Mouse (Mus musculus) mouse embryonic stem cell (cell line): ENCODE results near the gene Col3a1.

Source experiments
- in situ Hi-C, 2 experiments: fragments of 300-500 bp; cut with MboI; formaldehyde crosslinking; loops; 1 replicate in 1 of 2; 3 replicates in 1 of 2; pipeline ENCODE4 v1.14.3; 2019 to 2020; ENCODE audit warnings: low sequenced_read_pairs in 2 of 2, low pct_unique_long_range_greater_than_20kb in 1 of 2, mixed read lengths in 1 of 2; ENCODE audit not compliant: unreplicated experiment in 1 of 2

Col3a1 gene

DNA sequence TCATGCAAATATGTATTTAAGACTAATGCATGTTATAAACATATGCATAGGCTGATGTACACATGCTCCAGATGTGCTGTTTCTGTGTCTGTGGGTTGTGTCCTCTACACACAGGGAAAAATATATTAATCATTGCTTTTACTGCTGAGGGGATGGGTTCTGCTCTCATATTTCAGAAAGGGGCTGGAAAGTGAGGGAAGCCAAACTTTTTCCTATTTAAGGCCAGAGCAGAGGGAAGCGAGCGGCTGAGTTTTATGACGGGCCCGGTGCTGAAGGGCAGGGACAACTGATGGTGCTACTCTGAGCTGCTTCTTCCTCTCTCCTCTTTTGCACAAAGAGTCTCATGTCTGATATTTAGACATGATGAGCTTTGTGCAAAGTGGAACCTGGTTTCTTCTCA, at the start of gene Col3a1:
TSS of gene Col3a1 (plus strand) at position 151 of the 400 bp plus-strand sequence.
- in situ Hi-C loops: no loop called here

DNA sequence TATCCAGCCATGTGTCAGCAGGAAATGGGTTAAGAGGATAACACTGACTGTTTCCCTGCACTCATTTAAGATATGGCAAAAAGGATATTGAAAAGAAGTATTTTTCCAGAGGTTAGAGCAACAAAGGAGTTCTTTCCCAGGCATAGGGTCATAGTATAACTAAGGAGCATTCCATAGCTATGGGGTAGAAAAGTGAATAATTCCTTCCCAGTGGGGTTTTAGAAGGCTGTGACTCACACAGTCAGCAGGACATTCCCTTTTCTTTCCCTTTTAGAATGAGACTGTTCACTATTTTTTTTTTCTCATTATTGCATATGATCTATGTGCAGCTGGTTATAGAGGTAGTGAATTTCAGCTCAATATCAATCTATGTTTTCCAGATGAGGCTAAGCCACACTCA, 41.9 kb upstream of the Col3a1 start:
- in situ Hi-C loops: no loop called here

DNA sequence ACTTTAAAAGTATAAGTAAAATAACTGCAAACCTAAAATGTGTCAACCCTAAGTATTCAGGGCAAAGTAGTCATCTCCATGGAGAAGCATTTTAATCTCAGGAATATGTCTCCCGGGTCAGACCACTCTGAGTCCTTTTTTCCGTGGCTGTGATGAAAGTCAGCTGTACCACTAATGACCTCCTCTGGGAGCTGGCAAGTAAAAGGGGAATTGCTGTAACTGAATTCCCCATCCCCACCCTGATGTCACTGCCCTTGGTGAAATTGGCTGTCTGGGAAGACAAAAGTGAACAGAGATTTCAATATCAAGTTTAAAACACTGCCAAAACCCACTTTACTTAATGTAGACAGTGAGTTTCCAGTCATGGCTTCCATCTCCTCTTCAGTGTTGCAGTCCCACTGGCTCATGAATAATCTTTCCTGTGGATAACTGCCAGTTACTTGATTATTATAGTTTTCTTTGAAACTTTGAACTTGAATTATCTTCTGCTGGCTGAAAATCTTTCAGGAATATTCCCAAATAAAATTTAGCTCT, 35.3 kb upstream of the Col3a1 start:
- in situ Hi-C loops: loop anchor here in 1 of 2 experiments (25.0 kb wide), 1 partner anchor 514 kb away; no protein-coding TSS in a partner anchor

DNA sequence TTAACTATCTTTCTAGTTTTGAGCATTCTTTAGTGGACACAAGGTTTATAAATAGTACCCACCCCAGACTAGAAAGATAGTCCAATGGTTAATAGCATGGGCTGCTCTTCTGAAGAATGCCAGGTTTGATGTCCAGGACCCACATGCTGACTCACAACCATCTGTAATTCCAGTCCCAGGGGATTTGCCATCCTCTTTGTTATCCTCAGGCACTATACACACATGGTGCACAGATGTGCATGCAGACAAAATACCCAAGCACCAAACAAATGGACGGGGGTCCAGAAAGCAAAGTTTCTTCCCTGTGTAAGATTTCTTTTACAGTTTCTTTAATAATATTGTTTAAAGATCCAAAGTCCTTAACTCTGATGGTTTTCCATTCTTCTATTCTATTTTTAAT, 23.4 kb upstream of the Col3a1 start:
- in situ Hi-C loops: loop anchor here in 1 of 2 experiments (25.0 kb wide), 1 partner anchor 526 kb away; no protein-coding TSS in a partner anchor

DNA sequence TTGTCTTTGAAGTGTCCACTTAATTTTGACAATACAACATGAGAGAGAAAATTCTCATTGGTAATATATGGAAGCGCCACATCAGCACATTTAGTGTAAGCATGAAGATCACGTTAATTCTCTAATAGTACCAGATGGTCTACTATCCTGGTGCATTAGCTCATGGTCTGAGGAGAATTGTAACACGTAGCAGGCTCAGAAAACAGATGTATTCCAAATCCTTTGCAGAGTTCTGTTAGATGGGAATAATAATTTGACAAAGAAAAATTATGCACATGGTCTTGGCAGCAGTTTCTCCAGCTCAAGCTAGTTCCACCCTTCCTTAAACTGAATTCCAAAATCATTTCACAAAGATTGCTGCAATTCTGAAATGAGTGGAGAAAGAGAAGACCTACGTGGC, 21.3 kb upstream of the Col3a1 start:
- in situ Hi-C loops: loop anchor here in 1 of 2 experiments (25.0 kb wide), 1 partner anchor 528 kb away; no protein-coding TSS in a partner anchor

DNA sequence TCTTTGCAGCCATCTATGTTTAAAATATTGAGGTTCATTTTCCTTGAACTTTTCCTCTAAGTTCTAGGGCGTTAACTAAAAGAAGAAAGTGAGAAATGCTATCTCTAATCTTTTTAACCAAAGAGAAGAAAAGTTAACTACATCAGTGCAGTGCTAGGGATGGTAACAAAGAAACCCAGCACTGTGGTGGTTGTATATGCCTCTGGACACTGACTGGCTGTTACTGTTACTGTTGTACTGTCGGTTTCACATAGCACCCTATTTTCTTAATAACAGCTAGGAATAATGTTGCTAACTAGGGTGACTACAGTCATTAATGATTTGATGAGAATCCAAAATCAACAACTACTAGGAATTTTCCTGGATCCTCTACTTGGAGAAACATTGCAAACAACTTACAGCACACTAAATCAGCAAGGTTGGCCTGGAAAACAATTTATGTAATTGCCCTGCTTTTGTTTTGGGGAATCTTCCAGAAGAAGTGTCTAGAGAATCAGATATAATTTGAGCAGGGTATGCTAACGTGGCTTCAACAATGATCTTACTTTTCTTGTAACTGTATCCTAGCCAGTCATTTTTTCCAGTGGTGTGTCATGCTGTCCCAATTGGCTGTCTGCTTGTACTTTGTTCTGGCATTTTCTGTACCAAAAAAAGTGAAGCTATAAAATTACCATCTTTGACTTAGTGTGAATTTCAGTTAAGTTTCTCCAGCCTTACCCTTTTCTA, 11.8 kb upstream of the Col3a1 start:
- in situ Hi-C loops: loop anchor here in 1 of 2 experiments (25.0 kb wide), 1 partner anchor 537 kb away; no protein-coding TSS in a partner anchor

DNA sequence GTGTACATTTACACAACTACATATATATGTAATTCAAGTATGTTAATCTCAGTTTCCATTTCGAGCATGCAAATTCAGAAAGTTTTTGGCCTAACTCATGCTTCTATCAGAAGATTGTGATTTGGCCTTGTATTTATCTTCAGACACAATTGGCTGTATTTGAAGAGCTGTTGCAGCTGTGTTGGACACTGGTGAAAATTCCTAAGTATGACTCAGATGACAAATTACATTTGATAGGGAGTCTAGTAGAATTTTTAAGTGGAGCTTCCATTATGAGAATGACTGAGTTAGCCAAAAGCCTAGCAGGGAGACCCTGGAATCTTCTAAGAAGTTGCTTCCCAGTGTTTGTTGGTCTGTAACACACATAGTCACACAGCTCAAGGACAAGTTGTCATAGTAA, 7.1 kb upstream of the Col3a1 start:
- in situ Hi-C loops: no loop called here

DNA sequence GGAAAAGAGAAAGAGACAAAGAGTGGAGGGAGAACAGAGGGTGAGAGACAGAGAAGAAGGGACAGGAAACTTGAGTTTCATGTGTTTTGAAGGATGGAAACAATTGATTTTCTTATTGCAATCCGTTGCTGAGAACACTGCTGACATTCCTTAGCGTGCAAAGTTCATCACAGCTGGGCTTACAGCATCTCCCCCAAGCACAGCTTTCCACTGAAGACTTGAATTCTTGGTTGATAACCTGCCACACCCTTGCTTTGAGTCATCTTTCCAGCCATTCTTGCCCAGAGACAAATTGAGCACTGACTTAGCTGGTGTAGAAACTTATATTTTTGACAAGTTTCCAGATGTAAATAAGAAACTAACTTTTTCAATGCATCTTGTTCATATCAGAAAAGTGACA, 2.3 kb upstream of the Col3a1 start:
- in situ Hi-C loops: no loop called here

DNA sequence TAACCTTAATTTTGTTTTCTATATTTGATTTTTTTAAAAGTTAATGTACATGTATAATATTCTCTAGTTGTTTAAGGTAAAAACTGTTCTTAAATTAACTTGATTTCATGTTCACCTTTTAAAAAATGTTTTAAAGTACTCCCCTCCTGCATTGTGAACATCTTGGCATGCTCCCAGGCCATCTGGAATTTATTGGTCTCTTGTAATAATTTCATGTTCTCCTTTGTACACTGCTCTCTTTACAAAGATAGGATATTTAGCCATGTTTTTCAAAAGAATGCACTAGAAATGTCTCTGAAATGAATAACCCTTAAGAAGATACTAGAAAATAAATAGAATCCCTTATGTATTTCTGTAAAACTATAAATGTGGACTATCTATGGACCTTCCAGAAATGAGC, 624 bp downstream of the Col3a1 start:
- in situ Hi-C loops: no loop called here

DNA sequence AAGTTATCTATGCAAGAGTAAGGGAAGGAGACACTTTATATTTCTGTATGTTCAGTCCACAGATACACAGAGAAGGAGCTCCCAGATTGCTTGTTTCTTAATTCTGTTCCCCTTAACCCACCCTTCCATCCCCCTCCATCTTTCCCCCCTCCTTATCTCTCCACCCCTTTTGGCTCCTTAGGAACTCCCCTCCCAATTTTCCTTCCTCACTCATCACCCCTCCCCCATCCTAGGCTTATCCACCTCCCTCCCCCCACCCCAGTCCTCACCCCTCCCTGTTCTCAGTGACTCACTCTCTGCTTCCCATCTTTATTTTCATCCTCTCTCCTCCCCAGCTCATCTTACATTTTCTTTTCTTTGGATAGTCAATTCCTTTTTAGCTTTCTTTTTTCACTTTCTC, 1.5 kb downstream of the Col3a1 start:
- in situ Hi-C loops: no loop called here

DNA sequence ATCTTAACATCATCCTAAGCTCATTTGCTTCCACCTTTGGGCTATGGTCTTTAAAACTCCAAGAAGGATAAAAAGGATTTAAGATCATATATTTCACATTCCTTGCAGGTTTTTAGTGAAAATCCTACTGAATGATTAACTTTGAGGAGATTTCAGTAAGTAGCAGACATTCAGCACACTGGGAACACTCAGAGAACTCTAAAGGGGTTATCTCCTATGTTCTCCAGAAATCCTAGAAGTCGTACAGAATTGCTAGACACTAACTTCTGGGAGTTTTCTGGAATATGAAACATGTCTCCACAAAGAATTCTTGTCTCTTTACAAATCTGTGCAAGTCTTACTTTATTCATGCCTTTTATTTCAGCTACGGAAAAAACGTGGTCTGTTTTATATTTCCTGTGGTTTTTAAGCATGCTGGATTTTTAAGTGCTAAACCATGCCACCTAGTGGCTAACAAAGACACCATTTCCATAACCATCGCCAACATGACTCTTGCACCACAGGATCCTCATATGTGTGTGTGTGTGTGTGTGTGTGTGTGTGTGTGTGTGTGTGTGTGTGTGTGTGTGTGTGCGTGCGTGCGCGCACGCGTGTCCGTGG, 2.5 kb downstream of the Col3a1 start:
- in situ Hi-C loops: no loop called here

DNA sequence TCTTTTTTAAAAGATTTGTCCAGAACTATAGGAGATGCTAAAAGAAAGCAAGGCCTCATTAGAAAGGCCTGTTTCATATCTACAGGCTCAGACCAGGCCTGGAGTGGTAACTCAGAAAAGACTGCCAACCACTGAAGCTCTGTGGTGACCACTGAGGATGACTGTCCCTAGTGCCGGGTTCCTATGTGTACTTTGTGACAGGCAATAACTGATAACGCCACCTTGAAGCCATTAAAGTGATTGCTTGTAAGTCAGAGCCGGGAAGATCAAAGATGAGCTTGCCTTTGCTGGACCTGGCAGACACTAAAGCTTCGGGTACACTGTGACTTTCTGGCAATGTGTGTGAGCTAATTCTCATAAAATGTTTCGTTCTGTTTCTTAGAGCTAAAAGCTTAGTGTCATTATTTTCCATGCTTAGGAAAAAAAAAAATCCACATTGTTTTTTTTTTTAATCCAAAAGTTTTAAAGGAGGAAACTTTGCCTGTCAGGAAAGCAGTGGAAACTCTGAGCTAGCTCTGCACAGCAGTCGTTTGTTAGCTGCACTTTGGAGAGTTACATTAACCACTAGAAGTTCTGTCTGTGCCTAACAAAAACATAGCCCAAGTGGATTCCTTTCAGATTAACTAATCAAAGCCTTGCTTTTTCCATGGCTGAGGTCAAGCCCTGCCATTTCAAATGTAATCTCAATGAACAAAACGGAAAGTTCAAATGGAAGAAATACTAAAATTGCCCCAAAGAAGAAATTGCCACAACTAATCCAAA, 4.6 kb downstream of the Col3a1 start:
- in situ Hi-C loops: no loop called here

DNA sequence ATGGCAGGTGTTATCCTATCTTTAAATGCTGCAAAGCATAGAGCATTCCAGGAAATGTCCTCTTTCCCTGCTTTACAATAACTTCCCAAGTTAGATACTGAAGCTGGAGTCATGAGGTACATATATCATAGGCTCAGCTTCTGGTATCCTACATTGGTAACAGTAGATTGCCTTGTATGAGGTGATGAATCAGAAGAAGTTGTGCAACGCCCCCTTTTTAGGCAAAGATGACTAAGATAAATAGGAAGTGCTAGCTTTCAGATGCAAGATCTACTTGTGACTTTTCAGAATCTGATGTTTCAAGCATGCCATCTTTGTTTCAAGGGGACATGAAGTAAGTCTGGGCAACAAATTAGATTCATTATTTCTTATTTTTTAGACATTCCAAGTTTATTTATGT, 6.9 kb downstream of the Col3a1 start:
- in situ Hi-C loops: no loop called here

DNA sequence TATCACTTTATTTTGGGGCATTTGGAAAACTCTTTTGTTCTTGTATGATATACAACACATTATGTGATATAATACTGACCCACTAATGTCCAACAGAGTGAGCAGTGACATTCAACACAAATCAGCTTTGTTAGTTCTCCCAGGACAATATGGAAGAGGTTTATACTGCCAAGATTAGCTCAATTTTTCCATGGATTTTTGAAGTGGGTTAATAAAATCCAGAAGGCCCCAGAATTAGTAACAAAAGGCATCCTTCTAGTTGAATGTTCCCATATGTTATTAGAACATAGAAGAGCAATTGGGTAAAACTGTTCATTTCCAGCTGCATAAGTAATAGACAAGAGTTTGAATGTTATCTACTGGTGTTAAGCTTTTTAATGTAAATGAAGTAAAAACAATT, 9.5 kb downstream of the Col3a1 start:
- in situ Hi-C loops: no loop called here

DNA sequence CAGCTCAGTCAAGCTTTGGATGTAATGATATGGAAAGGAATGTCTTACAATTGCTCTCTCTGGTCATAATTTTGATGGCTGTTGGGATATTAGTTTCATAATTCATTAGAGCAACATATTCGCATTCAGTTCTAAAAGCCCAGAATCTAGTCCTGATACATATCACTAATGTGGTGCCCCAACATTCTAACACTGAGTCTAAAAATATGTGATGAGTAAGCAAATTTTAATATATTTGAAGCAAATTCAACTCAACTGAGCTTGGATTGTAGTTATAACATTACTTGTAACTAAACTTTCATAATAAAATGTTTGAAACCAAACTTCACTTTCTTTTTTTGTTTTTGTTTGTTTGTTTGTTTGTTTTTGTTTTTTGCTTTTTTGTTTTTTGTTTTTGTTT, 17.8 kb downstream of the Col3a1 start:
- in situ Hi-C loops: no loop called here

DNA sequence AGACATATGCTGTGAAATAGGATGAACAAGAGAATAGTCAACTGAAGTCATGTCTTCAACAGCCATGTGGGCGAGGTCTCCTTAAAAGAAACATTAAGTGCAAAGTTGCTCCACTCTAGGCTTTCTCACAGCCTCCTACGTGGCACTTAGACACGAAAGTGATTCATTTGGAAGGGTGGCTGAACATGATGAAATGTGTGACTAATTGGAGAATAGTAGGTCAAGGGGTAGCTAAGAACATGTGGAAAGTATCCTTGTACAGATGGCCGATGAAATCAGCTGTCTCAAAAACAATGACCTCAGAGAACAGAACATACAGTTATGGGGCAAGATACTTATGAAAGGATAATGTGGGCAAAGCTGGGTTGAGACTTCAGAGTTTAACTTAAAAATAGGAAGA, 44.6 kb downstream of the Col3a1 start:
- in situ Hi-C loops: no loop called here

DNA sequence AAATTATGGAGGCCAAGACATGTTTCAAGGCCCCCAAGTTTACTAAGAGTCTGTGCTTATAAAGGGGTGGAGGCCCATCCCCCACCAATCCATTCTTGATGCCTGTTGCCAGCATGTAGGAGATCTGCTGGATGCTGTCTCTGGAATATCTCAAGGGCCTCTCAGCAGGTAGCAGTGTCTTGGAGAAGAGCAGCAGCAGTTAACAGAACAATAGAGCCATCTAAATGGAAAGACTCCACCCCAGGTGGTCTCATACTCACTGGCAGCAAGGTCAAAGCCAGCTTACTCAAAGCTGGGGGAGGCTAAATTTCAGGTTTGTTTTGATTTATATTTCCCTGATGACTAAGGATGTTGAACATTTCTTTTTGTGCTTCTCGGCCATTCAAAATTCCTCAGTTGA, 46.7 kb downstream of the Col3a1 start:
- in situ Hi-C loops: no loop called here

DNA sequence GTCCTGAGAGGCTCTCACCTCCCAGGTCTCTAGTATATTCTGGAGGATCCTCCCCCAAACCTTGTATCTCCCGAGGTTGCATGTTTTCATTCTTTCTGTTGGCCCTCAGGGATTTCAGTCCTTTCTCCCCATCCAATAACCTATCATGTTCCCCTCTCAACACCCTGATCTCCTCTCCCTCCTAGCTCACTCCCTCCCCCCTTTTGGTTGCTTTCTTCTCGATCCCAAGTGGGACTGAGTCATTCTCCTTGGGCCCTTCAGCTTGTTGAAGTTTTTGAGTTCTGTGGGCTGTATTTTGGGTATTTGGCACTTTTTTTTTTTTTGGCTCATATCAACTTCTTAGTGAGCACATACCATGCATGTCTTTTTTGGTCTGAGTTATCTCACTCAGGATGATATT, 47.8 kb downstream of the Col3a1 start:
- in situ Hi-C loops: no loop called here

DNA sequence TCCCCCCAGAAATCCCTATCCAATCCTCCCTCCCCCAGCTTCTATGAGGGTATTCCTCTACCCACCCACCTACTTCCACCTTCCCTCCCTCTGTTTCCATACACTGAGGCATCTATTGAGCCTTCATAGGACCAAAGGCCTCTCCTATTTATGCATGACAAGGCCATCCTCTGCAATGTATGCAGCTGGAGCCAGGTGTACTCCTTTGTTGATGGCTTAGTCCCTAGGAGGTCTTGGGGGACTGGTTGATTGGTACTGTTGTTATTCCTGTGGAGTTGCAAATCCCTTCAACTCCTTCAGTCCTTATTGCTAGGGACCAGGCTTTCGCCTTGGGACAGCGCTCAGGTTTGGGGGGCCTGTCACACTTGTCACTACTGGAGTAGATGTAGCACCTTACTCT, 48.3 kb downstream of the Col3a1 start:
- in situ Hi-C loops: no loop called here
